Mouse (Mus musculus): ENCODE measurements around the gene Gstm6. TPM values are rescaled to one million over a fixed set of nuclear protein-coding genes. Genes with fewer than 3 reads are reported as not detected.
"Not testable (repeated sequence)": the region's sequence is repeated elsewhere in the genome, so short reads cannot be mapped to it uniquely, and the experiment has no call there.

Gene Gstm6
- polyA plus RNA-seq, 1 experiment from 2014 or later, result 9.5 TPM

GRCm38 (mm10) chr3:107889236-107889635 is 54.3 kb downstream of the Gstm6 start:
- not testable (repeated sequence) for H3K27ac ChIP-seq (replicated peaks); ATAC-seq (ENCODE audit: extremely low read depth, insufficient number of reproducible peaks, low FRiP score, low TSS enrichment); H3K4me3 ChIP-seq; H3K9me3 ChIP-seq; H3K4me1 ChIP-seq; H3K9ac ChIP-seq; H3K4me2 ChIP-seq; H3K27me3 ChIP-seq (replicated peaks); H3K36me3 ChIP-seq
- 73% methylated on average over 2 of the region's 2 CpGs for WGBS

Other genes starting within 250 kb of the Gstm6 start
- gene Ahcyl1, start 247.2 kb downstream of the Gstm6 start, polyA plus RNA-seq (2015; fragmentation: Nextera tagmentation; extraction: Ambion mirVana), result 45.8 and 48.9 TPM in 2 replicates
- 8.3 and 11.6 TPM in 2 replicates for gene Csf1, start 183.3 kb downstream of the Gstm6 start, polyA plus RNA-seq (2015; fragmentation: Nextera tagmentation; extraction: Ambion mirVana)
- gene Eps8l3, start 66.5 kb downstream of the Gstm6 start, polyA plus RNA-seq (2015; fragmentation: Nextera tagmentation; extraction: Ambion mirVana), result not detected in 2 replicates
- gene Gstm5, start 47.9 kb downstream of the Gstm6 start, polyA plus RNA-seq (2015; fragmentation: Nextera tagmentation; extraction: Ambion mirVana), result 131 and 139 TPM in 2 replicates
- 14.6 and 15.9 TPM in 2 replicates for gene Gstm7, start 11.9 kb downstream of the Gstm6 start, polyA plus RNA-seq (2015; fragmentation: Nextera tagmentation; extraction: Ambion mirVana)
- gene Gstm3, start 25.5 kb upstream of the Gstm6 start, polyA plus RNA-seq (2015; fragmentation: Nextera tagmentation; extraction: Ambion mirVana), result 0.50 TPM in 1 of 2 replicates, not detected in the other
- 52.9 and 53.5 TPM in 2 replicates for gene Gstm2, start 42.7 kb upstream of the Gstm6 start, polyA plus RNA-seq (2015; fragmentation: Nextera tagmentation; extraction: Ambion mirVana)
- 44.3 and 50.5 TPM in 2 replicates for gene Gstm1, start 74.2 kb upstream of the Gstm6 start, polyA plus RNA-seq (2015; fragmentation: Nextera tagmentation; extraction: Ambion mirVana)
- gene Gstm4, start 101.1 kb upstream of the Gstm6 start, polyA plus RNA-seq (2015; fragmentation: Nextera tagmentation; extraction: Ambion mirVana), result 15.2 and 16.4 TPM in 2 replicates
- gene Ampd2, start 142.9 kb upstream of the Gstm6 start, polyA plus RNA-seq (2015; fragmentation: Nextera tagmentation; extraction: Ambion mirVana), result 29.4 and 30.3 TPM in 2 replicates
- gene Gnat2, start 149.0 kb upstream of the Gstm6 start, polyA plus RNA-seq (2015; fragmentation: Nextera tagmentation; extraction: Ambion mirVana), result 0.20 and 1.3 TPM in 2 replicates
- 74.7 and 76.3 TPM in 2 replicates for gene Gnai3, start 202.4 kb upstream of the Gstm6 start, polyA plus RNA-seq (2015; fragmentation: Nextera tagmentation; extraction: Ambion mirVana)
- gene Gpr61, start 211.1 kb upstream of the Gstm6 start, polyA plus RNA-seq (2015; fragmentation: Nextera tagmentation; extraction: Ambion mirVana), result 0.14 TPM in 1 of 2 replicates, not detected in the other
- 2.6 and 2.8 TPM in 2 replicates for gene Amigo1, start 242.6 kb upstream of the Gstm6 start, polyA plus RNA-seq (2015; fragmentation: Nextera tagmentation; extraction: Ambion mirVana)